Mouse (Mus musculus) adrenal gland (tissue): ENCODE measurements around the gene Ccdc172.

Source experiments
- intact Hi-C: fragments of 180-260 bp; cut with DNase I; formaldehyde crosslinking; loops from one replicate; pipeline ENCODE4 v1.15.1; 2025

Gene Ccdc172

GRCm38 (mm10) chr19:58562301-58562815 is 50.6 kb downstream of the Ccdc172 start:
- intact Hi-C loops: no loop called here

DNA sequence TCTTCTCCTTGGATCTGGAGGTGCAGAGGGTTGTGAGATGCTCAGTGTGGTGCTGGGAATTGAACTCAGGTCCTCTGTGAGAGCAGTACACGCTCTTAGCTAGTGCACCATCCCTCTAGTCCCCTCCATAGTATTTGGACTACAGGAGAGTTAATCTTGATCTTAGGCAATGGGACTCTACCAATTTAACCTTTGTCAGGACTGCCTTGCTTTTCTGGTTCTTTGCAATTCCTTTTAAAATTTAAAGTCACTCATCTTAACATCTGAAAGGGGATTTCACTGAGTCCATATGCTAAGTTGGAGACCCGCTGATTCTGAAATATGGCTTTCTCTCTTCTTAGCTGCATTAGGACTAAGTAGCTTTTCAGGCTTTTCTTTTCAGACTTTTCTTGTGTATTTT is 59.8 kb downstream of the Ccdc172 start:
- intact Hi-C loops: no loop called here

- intact Hi-C loops: no loop called here
Observed at GRCm38 (mm10) chr19:58572429-58573071, 60.8 kb downstream of the Ccdc172 start.

GRCm38 (mm10) chr19:58573072-58573438 is 61.3 kb downstream of the Ccdc172 start:
- intact Hi-C loops: no loop called here

GRCm38 (mm10) chr19:58582018-58582417 is 70.2 kb downstream of the Ccdc172 start:
- intact Hi-C loops: no loop called here

DNA sequence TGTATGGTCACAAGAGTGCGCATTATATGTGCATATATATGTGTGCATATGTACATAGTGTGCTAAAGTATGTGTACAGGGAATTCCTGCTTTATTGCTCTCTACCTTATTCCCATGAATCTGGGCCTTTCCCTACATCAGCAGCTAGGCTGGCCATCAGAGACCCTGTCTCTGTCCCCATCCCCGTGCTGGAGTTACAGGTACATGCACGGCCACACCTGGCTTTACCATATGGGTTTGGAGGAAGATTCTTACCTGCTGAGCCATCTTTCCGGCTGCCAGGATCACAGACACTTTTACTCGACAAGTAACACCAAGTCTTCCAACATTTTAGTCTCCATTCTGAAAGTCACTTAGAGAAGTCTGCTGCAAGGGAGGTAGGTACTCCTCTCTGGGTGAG is 71.2 kb downstream of the Ccdc172 start:
- intact Hi-C loops: no loop called here

GRCm38 (mm10) chr19:58586046-58586445 is 74.3 kb downstream of the Ccdc172 start:
- intact Hi-C loops: no loop called here

GRCm38 (mm10) chr19:58590251-58590936 is 78.6 kb downstream of the Ccdc172 start:
- intact Hi-C loops: no loop called here

GRCm38 (mm10) chr19:58600381-58600780 is 88.6 kb downstream of the Ccdc172 start:
- intact Hi-C loops: no loop called here
